Mouse (Mus musculus): ENCODE data around the gene Brinp3.
"Not testable (repeated sequence)": the region's sequence is repeated elsewhere in the genome, so short reads cannot be mapped to it uniquely, and the experiment has no call there.

The Brinp3 gene

GRCm38 (mm10) chr1:146494681-146495331, at the start of gene Brinp3:
Brinp3 (plus strand) TSS chr1:146494760.
- DNase-seq: no peak

GRCm38 (mm10) chr1:146494221-146494620, 339 bp upstream of the Brinp3 start:
- DNase-seq: no peak

GRCm38 (mm10) chr1:146495386-146495785, 826 bp downstream of the Brinp3 start:
- DNase-seq: no peak

- no peak for DNase-seq
Observed at GRCm38 (mm10) chr1:146497381-146498081, 3.0 kb downstream of the Brinp3 start.

- DNase-seq: no peak
Observed at GRCm38 (mm10) chr1:146498085-146498779, 3.7 kb downstream of the Brinp3 start.

- peak; percentile 20 to 28 for DNase-seq
Observed at GRCm38 (mm10) chr1:146498780-146499114, 4.2 kb downstream of the Brinp3 start.

- DNase-seq: no peak
Observed at GRCm38 (mm10) chr1:146515377-146515776, 20.8 kb downstream of the Brinp3 start.

GRCm38 (mm10) chr1:146523727-146524573, 29.4 kb downstream of the Brinp3 start:
- DNase-seq: no peak

GRCm38 (mm10) chr1:146528572-146528971, 34.0 kb downstream of the Brinp3 start:
- DNase-seq: no peak

GRCm38 (mm10) chr1:146546847-146547428, 52.4 kb downstream of the Brinp3 start:
- DNase-seq: no peak

GRCm38 (mm10) chr1:146556982-146557381, 62.4 kb downstream of the Brinp3 start:
- no peak for DNase-seq

GRCm38 (mm10) chr1:146562144-146562543, 67.6 kb downstream of the Brinp3 start:
- DNase-seq: no peak

- DNase-seq: no peak
Observed at GRCm38 (mm10) chr1:146584181-146584580, 89.6 kb downstream of the Brinp3 start.

- no peak for DNase-seq
Observed at GRCm38 (mm10) chr1:146632895-146633294, 138.3 kb downstream of the Brinp3 start.

GRCm38 (mm10) chr1:146657214-146657613, 162.7 kb downstream of the Brinp3 start:
- DNase-seq: no peak

- DNase-seq: no peak
Observed at GRCm38 (mm10) chr1:146700724-146701123, 206.2 kb downstream of the Brinp3 start.

- DNase-seq: no peak
Observed at GRCm38 (mm10) chr1:146719556-146719955, 225.0 kb downstream of the Brinp3 start.

- DNase-seq: not testable (repeated sequence)
Observed at GRCm38 (mm10) chr1:146724784-146725513, 230.4 kb downstream of the Brinp3 start.

- DNase-seq: no peak
Observed at GRCm38 (mm10) chr1:146751066-146751465, 256.5 kb downstream of the Brinp3 start.

GRCm38 (mm10) chr1:146783259-146783658, 288.7 kb downstream of the Brinp3 start:
- DNase-seq: no peak

- DNase-seq: no peak
Observed at GRCm38 (mm10) chr1:146787236-146787635, 292.7 kb downstream of the Brinp3 start.

GRCm38 (mm10) chr1:146792826-146793225, 298.3 kb downstream of the Brinp3 start:
- no peak for DNase-seq

Measured in kidney, adult 8-10 months (tissue).